Mouse (Mus musculus) kidney, adult 2 months (tissue): ENCODE data around the gene Mgat4a.

Experiments
- CTCF ChIP-seq: fragments of 200-500 bp; conservative IDR thresholded peaks from 2 replicates; pipeline ENCODE4 v1.5.1; 2011; ENCODE audit warnings: low read depth, mild to moderate bottlenecking, control low read depth, low read length, moderate library complexity, mixed read lengths; ENCODE audit not compliant: insufficient read depth, insufficient read length
- POLR2A ChIP-seq: fragments of 200-500 bp; IDR thresholded peaks from one replicate; pipeline ENCODE4 v1.6.1; 2011; ENCODE audit warnings: low read depth, low read length, control low read depth

DNA sequence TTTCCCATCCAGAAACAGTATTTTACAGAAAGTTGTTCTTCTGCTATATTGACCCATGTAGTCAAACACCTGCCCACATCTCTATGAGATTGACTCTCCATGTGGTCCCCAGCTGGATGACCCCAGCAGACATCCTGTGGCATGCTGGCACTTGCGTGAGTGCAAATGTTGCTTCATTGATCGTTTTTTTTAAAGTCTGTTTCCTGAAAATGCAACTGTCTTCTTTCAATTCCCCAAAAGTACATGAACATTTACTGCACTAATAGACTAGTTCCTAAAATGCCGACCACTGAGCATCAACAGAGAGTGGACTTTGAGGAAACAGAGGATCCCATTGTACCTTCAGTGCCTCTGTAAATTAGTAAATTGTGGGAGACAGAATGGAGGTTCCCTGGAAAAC, 21.1 kb upstream of the Mgat4a start:
- TF ChIP-seq POLR2A (no peak), CTCF (no peak)
